In genomic region chr5:114306496-114306895, GRCm38 (mm10) we compare ENCODE assay signal across 20 mouse cellular contexts. TPM values are rescaled to one million over a fixed set of nuclear protein-coding genes. Genes with fewer than 3 reads are reported as not detected.
"Had no signal": no experiment of that assay in that cellular context is flagged by ENCODE, and none has a peak within 500 bp of the region (broad histone marks: within the 10 kb centered on the region; RNA-seq: fewer than 3 reads in every experiment).

No protein-coding gene starts in this region.

- H3K4me2 ChIP-seq: intestine, embryonic 15.5 days; limb, embryonic 15.5 days; lung, embryonic 14.5 days; midbrain, embryonic 13.5 days; neural tube, embryonic 15.5 days; stomach, embryonic 15.5 days had no signal

- H3K4me1 ChIP-seq: midbrain, embryonic 13.5 days; neural tube, embryonic 15.5 days had no signal

- ATAC-seq: intestine, embryonic 15.5 days; midbrain, embryonic 13.5 days had no signal

- H3K27me3 ChIP-seq: intestine, embryonic 15.5 days; limb, embryonic 15.5 days; stomach, embryonic 15.5 days had no signal

- DNase-seq: kidney, adult 18-20 months; kidney, postnatal 25 days; lung, embryonic 14.5 days; lung, postnatal 14 days; right cerebral cortex, postnatal 4 days; thymus, adult 2 months; thymus, postnatal 36 days had no signal

- H3K9ac ChIP-seq: intestine, embryonic 15.5 days; limb, embryonic 15.5 days; liver, embryonic 14.5 days; lung, embryonic 14.5 days; midbrain, embryonic 13.5 days; neural tube, embryonic 15.5 days; stomach, embryonic 15.5 days had no signal

- H3K27ac ChIP-seq: intestine, embryonic 15.5 days; left cerebral cortex, adult 2 months; limb, embryonic 15.5 days; liver, embryonic 14.5 days; macrophage; midbrain, embryonic 13.5 days; neural tube, embryonic 15.5 days; stomach, embryonic 15.5 days had no signal

- H3K4me3 ChIP-seq: intestine, embryonic 15.5 days; left cerebral cortex, adult 2 months; limb, embryonic 15.5 days; megakaryocyte, embryonic 14.5 days; midbrain, embryonic 13.5 days; neural tube, embryonic 15.5 days; stomach, embryonic 15.5 days had no signal

- H3K36me3 ChIP-seq: intestine, embryonic 15.5 days; limb, embryonic 15.5 days; midbrain, embryonic 13.5 days; neural tube, embryonic 15.5 days; stomach, embryonic 15.5 days had no signal

- H3K9me3 ChIP-seq: intestine, embryonic 15.5 days; limb, embryonic 15.5 days; megakaryocyte, embryonic 14.5 days; midbrain, embryonic 13.5 days; neural tube, embryonic 15.5 days; stomach, embryonic 15.5 days had no signal

RNA-seq across cellular contexts. Expression of gene Foxn4, which starts 32.9 kb away (rescaled TPM):
- total RNA-seq: layer of hippocampus, postnatal 25 days; left cerebral cortex, adult 2 months; left cerebral cortex, postnatal 14 days had no signal
- polyA plus RNA-seq: intestine, embryonic 15.5 days; limb, embryonic 11.5 days; limb, embryonic 15.5 days; liver, embryonic 14.5 days; macrophage; neural tube, embryonic 15.5 days; spleen, adult 2 months; stomach, embryonic 15.5 days had no signal
